Mouse (Mus musculus): ENCODE data around the gene Slc44a1. TPM values are rescaled to one million over a fixed set of nuclear protein-coding genes. Genes with fewer than 3 reads are reported as not detected.

The Slc44a1 gene
- polyA plus RNA-seq, 1 experiment from 2014 or later = 28.9 TPM

DNA sequence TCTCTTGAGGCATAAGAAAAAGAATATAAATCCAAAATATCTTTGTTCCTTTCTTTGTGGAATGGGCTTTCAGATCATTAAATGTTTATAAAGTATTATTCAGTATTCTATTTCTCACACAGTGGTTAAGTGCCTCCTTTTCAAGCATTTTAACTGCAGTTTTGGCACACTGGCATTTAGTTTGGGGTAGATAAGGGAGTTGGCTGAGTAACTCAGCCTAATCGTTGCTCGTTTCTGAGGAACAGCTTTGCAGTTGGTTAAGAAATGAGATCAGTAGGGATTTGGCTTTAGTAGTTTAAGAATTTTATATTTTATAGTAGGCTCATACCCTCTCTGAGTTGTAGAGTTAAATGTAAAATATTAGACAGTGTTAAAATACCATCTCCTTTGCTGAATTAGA lies 97.3 kb downstream of the Slc44a1 start:
- CTCF ChIA-PET = no interaction called here
- ATAC-seq (no peak), DNase-seq (ENCODE audit: low read depth, low spot score) (no peak)
- in situ Hi-C loops (cut with MboI; ENCODE audit: low pct_unique_long_range_greater_than_20kb) = no loop called here
- H3K27me3 ChIP-seq = no peaks in the 10 kb centered on the region
- POLR2A ChIA-PET = no interaction called here
- TF ChIP-seq CTCF (IDR thresholded peaks at IDR 0.05) = no peak

DNA sequence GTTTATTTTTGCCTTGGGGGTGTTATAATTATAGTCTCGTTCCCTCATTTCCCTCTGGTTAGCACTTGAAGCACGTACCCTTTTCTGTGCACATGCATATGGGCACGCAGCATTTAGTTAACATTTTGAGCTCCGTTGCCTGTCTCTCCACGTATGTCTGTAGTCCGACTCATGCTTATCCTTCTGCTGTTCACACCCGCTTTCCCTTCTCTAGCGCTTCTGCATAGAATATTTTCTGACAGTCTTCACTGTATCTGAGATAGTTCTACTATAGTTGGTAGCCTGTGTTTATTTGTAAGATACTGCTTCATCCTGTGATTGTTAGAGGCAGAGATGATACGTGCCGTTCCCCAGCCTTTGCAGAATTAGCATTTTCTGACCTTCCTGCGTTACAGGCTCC lies 98.4 kb downstream of the Slc44a1 start:
- ChIA-PET POLR2A (no interaction called here), CTCF (no interaction called here)
- H3K27me3 ChIP-seq = no peaks in the 10 kb centered on the region
- ATAC-seq (no peak), DNase-seq (ENCODE audit: low read depth, low spot score) (no peak)
- TF ChIP-seq CTCF (IDR thresholded peaks at IDR 0.05) = no peak
- in situ Hi-C loops (cut with MboI; ENCODE audit: low pct_unique_long_range_greater_than_20kb) = no loop called here

DNA sequence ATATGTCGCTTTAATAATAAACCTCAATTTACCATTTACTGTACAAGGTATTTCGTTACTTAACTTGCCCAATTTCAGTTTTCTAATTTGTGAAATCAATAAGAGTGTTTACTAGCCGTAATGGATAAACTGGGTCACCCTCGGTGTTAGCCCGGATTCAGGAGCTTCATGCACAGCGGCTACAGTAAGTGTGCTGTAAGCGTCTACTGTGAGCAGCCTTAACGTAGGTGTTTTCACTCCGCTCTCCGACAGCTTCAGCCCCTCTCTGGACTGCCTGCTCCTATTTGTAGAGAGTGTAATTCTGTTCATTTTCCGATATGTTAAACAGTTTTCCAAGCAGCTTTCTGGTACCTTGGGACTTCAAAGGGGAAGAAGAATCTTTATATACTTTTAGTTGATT lies 99.7 kb downstream of the Slc44a1 start:
- ChIA-PET CTCF (no interaction called here), POLR2A (no interaction called here)
- in situ Hi-C loops (cut with MboI; ENCODE audit: low pct_unique_long_range_greater_than_20kb) = no loop called here
- ATAC-seq = no peak
- no peaks in the 10 kb centered on the region for H3K27me3 ChIP-seq
- TF ChIP-seq CTCF (IDR thresholded peaks at IDR 0.05) = no peak
- no peak for DNase-seq (ENCODE audit: low read depth, low spot score)

DNA sequence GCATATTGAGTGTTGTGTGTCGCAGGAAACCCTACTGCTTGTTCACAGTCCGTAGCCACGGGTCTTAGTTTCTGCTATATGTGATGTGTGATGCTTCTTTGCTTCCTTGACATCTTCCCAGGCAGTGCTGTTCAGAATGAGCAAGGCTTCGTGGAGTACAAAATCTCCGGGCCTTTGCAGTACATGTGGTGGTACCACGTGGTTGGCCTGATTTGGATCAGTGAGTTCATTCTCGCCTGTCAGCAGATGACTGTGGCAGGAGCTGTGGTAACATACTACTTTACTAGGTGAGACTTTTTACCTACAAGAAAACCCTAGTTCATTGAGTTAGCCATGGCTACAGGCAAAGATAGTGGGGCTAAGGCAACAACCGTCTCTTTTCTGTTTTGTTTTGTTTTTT lies 103.2 kb downstream of the Slc44a1 start:
- ChIA-PET CTCF (interaction anchor here (1.0 to 1.2 kb wide), 2 partner anchors 9 to 149 kb away, joined by 3 read pairs; no protein-coding TSS in a partner anchor), POLR2A (no interaction called here)
- TF ChIP-seq CTCF (IDR thresholded peaks at IDR 0.05) = no peak
- ATAC-seq = no peak
- no peak for DNase-seq (ENCODE audit: low read depth, low spot score)
- no peaks in the 10 kb centered on the region for H3K27me3 ChIP-seq
- in situ Hi-C loops (cut with MboI; ENCODE audit: low pct_unique_long_range_greater_than_20kb) = no loop called here

DNA sequence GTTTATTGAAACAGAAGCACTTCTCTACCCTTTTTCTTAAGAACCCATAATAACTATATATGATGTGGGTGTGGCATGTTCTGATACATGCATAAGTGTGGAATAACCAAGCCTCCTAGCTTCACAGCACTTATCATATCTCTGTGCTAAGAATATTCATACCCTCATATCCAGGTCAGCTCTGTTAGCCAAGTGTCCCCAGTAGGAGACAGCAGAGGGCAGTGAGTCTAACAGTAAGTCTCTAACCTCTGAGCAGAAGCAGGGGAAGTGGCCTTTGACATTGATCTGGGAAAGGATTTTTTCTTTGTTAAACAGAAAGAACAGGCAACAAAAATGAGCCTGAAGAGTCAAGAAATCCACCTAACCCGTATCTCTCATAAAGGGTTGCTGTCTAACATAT lies 104.7 kb downstream of the Slc44a1 start:
- CTCF ChIA-PET = no interaction called here
- DNase-seq (ENCODE audit: low read depth, low spot score) = no peak
- POLR2A ChIA-PET = no interaction called here
- in situ Hi-C loops (cut with MboI; ENCODE audit: low pct_unique_long_range_greater_than_20kb) = no loop called here
- no peak for ATAC-seq
- TF ChIP-seq CTCF (IDR thresholded peaks at IDR 0.05) = no peak
- no peaks in the 10 kb centered on the region for H3K27me3 ChIP-seq

DNA sequence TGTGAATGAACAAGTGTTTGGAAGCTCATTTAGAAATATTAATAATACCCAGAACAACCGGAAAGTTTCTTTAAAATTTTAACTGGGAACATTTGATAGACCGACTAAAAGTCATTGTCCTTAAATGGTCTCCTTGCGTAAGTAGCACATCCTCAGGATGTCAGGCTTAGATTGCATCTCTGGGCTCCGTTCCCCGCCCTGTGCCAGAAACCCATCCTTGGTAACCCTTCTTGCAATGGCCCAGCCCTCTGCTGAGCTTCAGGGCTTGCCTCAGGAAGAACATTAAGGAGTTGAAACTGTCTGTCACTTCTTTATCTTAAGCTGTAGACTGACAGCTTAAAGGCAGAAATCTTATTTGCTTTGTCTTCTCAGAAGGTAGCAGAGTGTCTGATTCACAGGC lies 107.2 kb downstream of the Slc44a1 start:
- no peak for ATAC-seq
- CTCF ChIA-PET = interaction anchor here (1.1 kb wide), 1 partner anchor 47 kb away, joined by 3 read pairs; no protein-coding TSS in a partner anchor
- in situ Hi-C loops (cut with MboI; ENCODE audit: low pct_unique_long_range_greater_than_20kb) = no loop called here

DNA sequence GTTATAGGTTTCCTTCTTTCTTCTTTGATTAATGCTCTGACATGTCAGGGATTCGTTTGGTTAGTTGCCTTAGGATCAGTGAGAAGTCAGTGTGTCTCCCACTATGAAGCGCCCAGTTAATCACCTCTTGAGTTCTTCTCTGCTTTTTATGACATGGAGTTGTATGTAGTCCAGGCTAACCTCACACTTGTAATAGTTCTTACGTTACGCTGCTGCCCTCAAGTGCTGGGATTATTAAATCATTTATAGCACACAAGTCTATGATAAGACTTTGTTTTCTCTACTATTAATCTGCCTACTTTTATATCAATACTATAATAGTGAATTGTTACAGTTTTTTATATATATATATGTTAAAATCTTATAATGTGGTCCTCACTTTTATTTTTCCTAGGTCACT lies 109.2 kb downstream of the Slc44a1 start:
- DNase-seq (ENCODE audit: low read depth, low spot score) = no peak
- ATAC-seq = no peak
- no peak for TF ChIP-seq CTCF (IDR thresholded peaks at IDR 0.05)
- no peaks in the 10 kb centered on the region for H3K27me3 ChIP-seq
- in situ Hi-C loops (cut with MboI; ENCODE audit: low pct_unique_long_range_greater_than_20kb) = no loop called here
- POLR2A ChIA-PET = interaction anchor here (0.6 kb wide), 1 partner anchor 44 kb away, joined by 3 read pairs; no protein-coding TSS in a partner anchor
- CTCF ChIA-PET = interaction anchor here (0.6 kb wide), 1 partner anchor 347 kb away, joined by 3 read pairs; no protein-coding TSS in a partner anchor

More for the DNA sequence above, 107.2 kb downstream of the Slc44a1 start:
- POLR2A ChIA-PET = no interaction called here
- no peak for DNase-seq (ENCODE audit: low read depth, low spot score)
- H3K27me3 ChIP-seq = no peaks in the 10 kb centered on the region
- no peak for TF ChIP-seq CTCF (IDR thresholded peaks at IDR 0.05)

DNA sequence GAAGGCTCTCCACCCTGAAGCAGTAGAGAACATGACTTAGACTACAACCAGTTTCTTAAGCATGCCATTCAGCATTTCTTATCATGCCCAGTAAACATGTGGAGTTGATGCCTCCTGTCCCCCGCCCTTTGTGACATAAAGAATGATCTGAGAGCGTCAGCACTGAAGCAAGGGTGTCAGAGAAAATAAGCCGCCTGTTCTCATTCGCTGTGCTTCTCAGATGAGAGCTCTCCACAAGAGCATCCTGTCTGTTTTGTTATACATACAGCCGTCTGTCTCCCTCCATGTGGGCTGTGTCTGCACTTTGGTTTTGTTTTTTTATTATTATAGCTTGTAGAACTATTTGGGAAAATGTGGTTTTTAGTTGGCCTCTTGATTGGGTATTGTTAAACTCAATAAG lies 124.4 kb downstream of the Slc44a1 start:
- no peaks in the 10 kb centered on the region for H3K27me3 ChIP-seq
- in situ Hi-C loops (cut with MboI; ENCODE audit: low pct_unique_long_range_greater_than_20kb) = no loop called here
- ATAC-seq (no peak), DNase-seq (ENCODE audit: low read depth, low spot score) (no peak)
- ChIA-PET POLR2A (no interaction called here), CTCF (no interaction called here)
- no peak for TF ChIP-seq CTCF (IDR thresholded peaks at IDR 0.05)

DNA sequence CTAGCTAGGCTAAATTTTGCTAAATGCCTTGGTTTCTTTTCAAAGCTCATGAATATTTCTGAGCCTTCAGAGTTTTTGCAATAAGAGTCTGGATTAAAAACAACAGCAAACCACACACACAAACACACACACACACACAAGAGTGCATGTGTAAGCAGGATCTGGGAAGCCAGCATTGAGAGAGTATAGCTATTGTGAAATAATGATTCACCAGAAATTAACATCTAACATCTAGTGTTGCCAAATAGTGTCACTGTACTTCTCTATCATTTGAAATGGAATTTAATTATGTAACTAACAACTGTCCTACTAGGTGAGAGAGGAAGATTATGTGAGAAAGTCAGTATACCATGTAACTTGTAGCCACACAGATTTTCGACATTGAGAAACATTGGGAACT lies 126.9 kb downstream of the Slc44a1 start:
- no peak for ATAC-seq
- in situ Hi-C loops (cut with MboI; ENCODE audit: low pct_unique_long_range_greater_than_20kb) = no loop called here
- CTCF ChIA-PET = no interaction called here
- DNase-seq (ENCODE audit: low read depth, low spot score) = no peak
- no peaks in the 10 kb centered on the region for H3K27me3 ChIP-seq
- no peak for TF ChIP-seq CTCF (IDR thresholded peaks at IDR 0.05)
- POLR2A ChIA-PET = interaction anchor here (0.5 kb wide), 1 partner anchor 16 kb away, joined by 3 read pairs; no protein-coding TSS in a partner anchor

DNA sequence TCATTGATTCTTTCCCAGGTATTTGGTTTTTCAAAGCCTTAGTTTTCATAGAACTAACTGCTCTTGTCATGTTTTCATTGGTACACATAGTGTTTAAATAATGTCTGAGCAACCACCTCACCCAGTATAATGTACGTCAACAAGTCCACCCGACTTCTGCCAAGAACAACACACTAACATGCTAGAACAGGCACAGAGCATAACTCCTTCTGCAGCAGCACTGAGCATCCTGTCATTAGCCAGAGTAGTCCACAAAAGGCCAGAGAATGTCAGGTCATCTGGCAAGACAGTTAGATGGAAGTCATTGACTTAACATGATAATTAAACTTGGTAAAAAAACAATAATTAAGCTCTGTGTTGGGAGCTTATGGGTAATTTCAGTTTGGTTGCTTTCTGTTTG lies 135.3 kb downstream of the Slc44a1 start:
- no peak for ATAC-seq
- POLR2A ChIA-PET = interaction anchor here (0.6 kb wide), 3 partner anchors 10 to 204 kb away, joined by 3 to 5 read pairs (median 3); no protein-coding TSS in a partner anchor
- CTCF ChIA-PET = interaction anchor here (2.0 kb wide), 1 partner anchor 25 kb away, joined by 5 read pairs; no protein-coding TSS in a partner anchor
- no peaks in the 10 kb centered on the region for H3K27me3 ChIP-seq
- no peak for TF ChIP-seq CTCF (IDR thresholded peaks at IDR 0.05)
- in situ Hi-C loops (cut with MboI; ENCODE audit: low pct_unique_long_range_greater_than_20kb) = no loop called here
- no peak for DNase-seq (ENCODE audit: low read depth, low spot score)

DNA sequence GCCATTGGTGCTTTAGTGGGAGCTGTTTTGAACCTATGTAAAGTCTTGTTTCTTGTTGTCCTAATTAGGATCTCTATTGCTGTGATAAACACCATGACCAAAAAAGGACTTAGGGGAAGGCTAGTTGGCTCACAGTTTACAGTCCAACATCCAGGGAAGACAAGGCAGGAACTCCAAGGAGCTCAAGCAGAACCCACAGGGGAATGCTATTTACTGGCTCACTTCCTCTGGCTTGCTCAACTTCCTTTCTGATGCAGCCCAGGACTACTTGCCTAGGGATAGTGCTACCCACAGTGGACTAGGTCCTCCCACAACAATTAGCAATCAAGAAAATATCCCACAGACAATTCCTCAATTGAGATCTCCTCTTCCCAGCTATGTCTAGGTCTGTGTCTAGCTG lies 147.5 kb downstream of the Slc44a1 start:
- DNase-seq (ENCODE audit: low read depth, low spot score) = no peak
- no peaks in the 10 kb centered on the region for H3K27me3 ChIP-seq
- in situ Hi-C loops (cut with MboI; ENCODE audit: low pct_unique_long_range_greater_than_20kb) = no loop called here
- POLR2A ChIA-PET = no interaction called here
- ATAC-seq = no peak
- CTCF ChIA-PET = interaction anchor here (0.6 to 4.1 kb wide), 2 partner anchors 13 to 57 kb away, joined by 3 to 19 read pairs; no protein-coding TSS in a partner anchor
- TF ChIP-seq CTCF (IDR thresholded peaks at IDR 0.05) = no peak

DNA sequence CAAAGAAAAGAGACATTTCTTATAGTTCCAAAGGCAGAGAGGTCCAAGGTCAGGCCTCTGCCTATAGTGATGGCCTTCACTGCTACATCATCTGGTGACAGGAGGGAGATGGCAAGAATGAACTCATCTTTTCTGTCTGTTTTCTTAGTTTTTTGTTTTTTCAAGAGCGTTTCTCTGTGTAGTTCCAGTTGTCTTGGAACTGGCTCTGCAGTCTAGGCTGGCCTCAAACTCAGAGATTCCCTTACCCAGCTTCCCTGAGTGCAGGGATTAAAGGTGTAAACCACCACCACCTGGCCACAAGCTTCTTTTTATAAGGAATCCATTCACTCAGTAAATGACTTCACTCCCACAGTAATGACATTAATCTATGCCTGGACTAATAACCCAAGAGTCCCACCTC lies 148.7 kb downstream of the Slc44a1 start:
- no peaks in the 10 kb centered on the region for H3K27me3 ChIP-seq
- in situ Hi-C loops (cut with MboI; ENCODE audit: low pct_unique_long_range_greater_than_20kb) = no loop called here
- ATAC-seq = no peak
- TF ChIP-seq CTCF (IDR thresholded peaks at IDR 0.05) = no peak
- POLR2A ChIA-PET = no interaction called here
- CTCF ChIA-PET = interaction anchor here (1.1 to 4.1 kb wide), 2 partner anchors 11 to 205 kb away, joined by 3 to 19 read pairs; no protein-coding TSS in a partner anchor
- DNase-seq (ENCODE audit: low read depth, low spot score) = no peak

Data from Patski (cell line).